Mouse (Mus musculus) adrenal gland, adult 10 weeks (tissue): ENCODE data around the gene Olfr657. TPM values are rescaled to one million over a fixed set of nuclear protein-coding genes. Genes with fewer than 3 reads are reported as not detected.

Experiments
- polyA plus RNA-seq: library from polyadenylated mRNA; stranded (reverse); fragments of 350-450 nt; fragmentation: Illumina TruSeq; extraction: RNeasy Lipid Tissue Mini Kit (QIAGEN cat#74804); gene quantifications from one replicate; pipeline ENCODE4 v1.2.3, GENCODE M21; 2014; ENCODE audit warnings: low read depth, low replicate concordance

Gene Olfr657
- not detected for polyA plus RNA-seq

DNA sequence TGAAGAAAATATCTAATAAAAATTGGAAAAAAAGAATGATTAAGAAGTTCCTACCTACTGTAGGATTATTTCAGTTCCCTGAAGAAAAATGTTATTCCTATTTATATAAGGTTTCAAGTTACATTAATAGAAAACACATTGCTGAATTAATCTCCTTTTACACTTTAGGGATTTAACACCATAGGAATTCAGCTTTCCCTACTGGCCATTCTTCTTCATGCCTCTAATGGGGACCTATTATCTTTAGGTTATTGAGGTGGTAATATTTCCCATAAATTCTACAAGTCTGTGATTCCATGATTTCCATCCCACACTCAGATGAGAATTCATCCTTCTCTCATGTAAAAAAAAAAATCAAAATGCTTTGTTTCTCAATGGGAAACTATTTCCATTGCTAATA lies at the start of gene Olfr657:
Gene Olfr657 (plus strand): TSS at position 301 of the 400 bp plus-strand sequence.

DNA sequence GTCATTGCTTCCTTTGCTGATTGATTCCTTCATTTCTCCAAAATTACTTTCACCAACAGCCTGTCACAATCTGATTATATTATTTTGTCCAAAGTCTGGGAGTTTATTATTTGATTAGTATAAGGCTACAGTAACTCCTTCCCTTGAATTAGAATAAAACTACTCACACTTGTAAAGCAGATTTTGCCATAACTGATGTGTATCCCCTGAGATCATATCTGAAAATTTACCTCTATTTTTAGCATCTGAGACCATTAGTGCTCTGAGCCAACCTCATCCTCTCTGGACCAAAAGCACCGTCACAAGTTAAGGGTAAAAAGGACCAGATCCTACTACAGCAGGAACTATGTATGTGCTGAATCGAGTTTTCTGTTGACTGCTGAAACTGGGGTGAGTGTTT lies 47.6 kb upstream of the Olfr657 start, which contains the start of gene Olfr653:
Gene Olfr653 (plus strand): TSS at position 301 of the 400 bp plus-strand sequence.

DNA sequence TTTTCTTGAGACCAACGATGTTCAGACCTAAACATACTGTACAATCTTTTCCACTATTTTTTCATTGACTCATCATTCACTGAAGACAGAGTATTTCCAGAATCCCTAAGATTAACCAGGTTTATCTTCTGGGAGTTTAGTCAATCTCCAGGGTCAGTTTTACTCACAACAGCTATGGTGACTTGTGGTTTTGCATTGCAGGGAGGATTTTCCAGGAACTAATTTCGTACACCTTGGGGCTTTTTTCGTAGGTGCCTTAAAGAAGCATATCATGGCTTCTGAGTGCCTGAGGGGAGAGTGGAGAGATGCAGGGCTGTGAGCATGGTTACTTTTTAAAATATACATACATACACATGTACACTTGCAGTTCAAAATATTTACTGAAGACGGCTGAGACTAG lies 37.9 kb upstream of the Olfr657 start, which contains the start of gene Olfr654:
Gene Olfr654 (plus strand): TSS at position 301 of the 400 bp plus-strand sequence.

DNA sequence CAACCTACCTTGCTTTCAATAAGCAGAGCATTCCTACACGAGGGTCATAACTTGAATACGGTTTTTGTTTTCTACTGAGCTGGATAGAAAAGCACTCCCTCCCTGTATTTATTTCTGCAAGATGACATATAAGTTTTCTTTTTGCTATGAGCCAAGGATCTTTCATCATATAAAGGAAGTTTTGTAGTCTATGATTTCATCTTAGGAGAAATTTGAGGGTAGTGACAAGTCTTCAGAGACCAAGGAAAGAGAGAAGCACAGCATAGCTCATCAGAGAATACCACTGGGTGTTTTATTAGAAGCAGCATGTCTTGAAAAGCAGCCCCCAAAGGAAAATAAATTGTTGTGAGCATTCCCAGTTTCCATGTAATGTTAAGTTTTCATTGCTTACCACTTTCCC lies 22.9 kb upstream of the Olfr657 start, which contains the start of gene Olfr655:
Gene Olfr655 (minus strand): TSS at position 101 of the 400 bp plus-strand sequence.

DNA sequence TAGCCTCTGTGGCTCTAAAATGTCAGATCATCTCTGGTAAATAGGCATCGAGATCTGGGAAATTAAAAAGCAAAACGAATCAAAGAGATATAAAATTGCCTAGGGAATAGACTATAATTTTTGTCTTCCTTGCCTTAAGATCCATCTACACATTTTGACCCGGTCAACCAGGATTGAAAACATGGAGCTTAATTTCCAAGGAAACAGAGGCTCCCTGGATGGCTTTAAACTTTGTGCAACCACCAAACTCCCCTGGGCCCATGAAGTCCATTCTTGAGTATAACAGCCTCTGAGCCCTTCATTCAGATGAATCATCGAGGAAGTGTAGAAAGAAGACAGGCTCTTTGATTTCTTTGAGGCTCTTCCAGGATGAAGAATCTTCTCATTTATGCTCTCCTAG lies 10.9 kb upstream of the Olfr657 start, which contains the start of gene Olfr656:
Gene Olfr656 (plus strand): TSS at position 301 of the 400 bp plus-strand sequence.

DNA sequence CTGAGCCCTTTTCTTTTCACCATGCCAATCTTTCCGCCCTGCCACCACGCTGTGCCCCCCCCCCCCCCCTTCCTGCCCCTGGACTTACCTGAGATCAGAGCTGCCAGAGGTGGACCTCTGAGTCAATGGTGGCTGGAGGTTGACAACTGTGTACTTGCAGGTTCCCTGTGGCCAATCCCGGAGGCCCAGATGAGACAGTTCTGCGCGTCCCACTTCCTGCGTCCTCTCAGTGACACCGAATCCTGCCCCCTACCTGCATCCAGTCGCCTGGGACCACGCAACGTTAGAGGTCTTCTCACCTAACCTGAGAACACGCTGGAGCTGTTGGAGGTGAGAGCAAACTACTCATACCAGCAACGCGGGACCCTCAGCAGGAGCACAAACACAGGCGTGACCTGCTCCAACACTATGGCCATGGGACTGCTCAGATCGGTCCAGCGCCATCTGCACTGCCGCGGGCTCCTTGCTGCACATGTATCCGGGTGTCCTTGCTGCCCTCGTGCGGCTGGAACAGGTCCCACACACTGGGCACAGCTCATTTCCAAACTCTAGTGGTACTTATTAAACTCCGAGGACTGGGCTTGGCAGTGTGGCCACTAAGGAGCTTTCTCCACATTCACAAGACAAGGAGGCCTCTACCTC lies 22.4 kb downstream of the Olfr657 start, which contains the start of gene Olfr658:
Gene Olfr658 (minus strand): TSS at position 465 of the 642 bp plus-strand sequence.

DNA sequence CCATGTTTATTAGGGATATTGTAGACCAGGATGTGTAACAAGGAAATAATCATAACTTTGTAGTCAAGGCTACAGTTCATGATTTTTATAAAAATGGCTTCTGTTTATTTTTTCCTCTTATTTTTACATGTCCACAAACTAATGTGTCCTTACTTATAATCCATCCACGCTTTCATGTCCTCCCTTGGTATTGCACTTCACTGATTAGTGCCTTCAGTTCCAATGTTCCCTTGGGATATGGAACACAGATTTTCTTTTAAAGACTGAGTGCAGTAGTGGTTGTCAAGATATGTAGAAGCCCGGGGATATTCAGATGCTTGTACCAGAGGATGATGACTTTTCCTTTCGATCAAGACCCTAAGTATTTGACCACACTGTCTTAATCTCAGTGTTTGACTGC lies 41.9 kb downstream of the Olfr657 start, which contains the start of gene Olfr659:
Gene Olfr659 (plus strand): TSS at position 301 of the 400 bp plus-strand sequence.

DNA sequence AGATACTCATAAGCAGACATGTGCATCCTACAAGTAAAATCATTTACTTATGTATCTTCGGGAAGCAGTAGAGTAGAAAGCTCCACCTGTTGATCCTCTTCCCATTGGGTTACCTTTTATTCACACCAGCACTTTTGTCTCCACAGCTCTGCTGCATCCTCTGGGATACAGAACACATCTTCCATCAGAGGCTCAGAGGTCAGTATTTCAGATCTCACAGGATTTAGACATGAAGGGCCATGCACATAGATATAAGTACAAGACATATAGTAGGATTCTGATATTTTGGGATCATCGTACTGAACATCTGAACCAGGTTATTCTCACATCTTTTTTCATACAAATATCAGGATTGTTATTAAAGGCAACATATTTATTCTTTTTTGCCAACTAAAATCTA lies 61.6 kb downstream of the Olfr657 start, which contains the start of gene Olfr661:
Gene Olfr661 (plus strand): TSS at position 301 of the 400 bp plus-strand sequence.

Other genes with a start within 250 kb of the Olfr657 start
- gene Trim30c, start 224.0 kb upstream of the Olfr657 start, polyA plus RNA-seq: not detected
- gene Trim30a, start 159.6 kb upstream of the Olfr657 start, polyA plus RNA-seq: 72.7 TPM
- gene Trim30d, start 116.9 kb upstream of the Olfr657 start, polyA plus RNA-seq: 77.6 TPM
- gene Olfr651, start 74.7 kb upstream of the Olfr657 start, polyA plus RNA-seq: not detected
- gene Olfr652, start 63.9 kb upstream of the Olfr657 start, polyA plus RNA-seq: not detected
- not detected for gene Olfr653, start 47.5 kb upstream of the Olfr657 start, polyA plus RNA-seq
- not detected for gene Olfr654, start 37.8 kb upstream of the Olfr657 start, polyA plus RNA-seq
- gene Olfr655, start 23.0 kb upstream of the Olfr657 start, polyA plus RNA-seq: not detected
- gene Olfr656, start 10.8 kb upstream of the Olfr657 start, polyA plus RNA-seq: not detected
- gene Olfr658, start 22.5 kb downstream of the Olfr657 start, polyA plus RNA-seq: not detected
- gene Olfr659, start 42.0 kb downstream of the Olfr657 start, polyA plus RNA-seq: not detected
- gene Olfr661, start 61.7 kb downstream of the Olfr657 start, polyA plus RNA-seq: not detected
- gene Usp17le, start 152.7 kb downstream of the Olfr657 start, polyA plus RNA-seq: not detected
- gene Usp17lb, start 217.8 kb downstream of the Olfr657 start, polyA plus RNA-seq: not detected
- gene Usp17la, start 232.2 kb downstream of the Olfr657 start, polyA plus RNA-seq: not detected